Mouse (Mus musculus): ENCODE measurements around the gene Ddr1.

Gene Ddr1

GRCm38 (mm10) chr17:35689936-35690645 lies 14.3 kb downstream of the Ddr1 start:
- DNase-seq: no peak

- peak; percentile 50 for DNase-seq
Measured at GRCm38 (mm10) chr17:35688347-35689175, 15.9 kb downstream of the Ddr1 start.

- no peak for DNase-seq
Measured at GRCm38 (mm10) chr17:35685061-35685460, 19.4 kb downstream of the Ddr1 start.

- no peak for DNase-seq
Measured at GRCm38 (mm10) chr17:35681986-35682385, 22.4 kb downstream of the Ddr1 start.

- no peak for DNase-seq
Measured at GRCm38 (mm10) chr17:35680591-35680990, 23.8 kb downstream of the Ddr1 start.

GRCm38 (mm10) chr17:35673416-35674035 lies 30.9 kb downstream of the Ddr1 start, which contains the start of gene Gtf2h4:
TSS of gene Gtf2h4 (minus strand) at chr17:35673739.
- DNase-seq: peak; percentile 90

- DNase-seq: peak; percentile 54
Measured at GRCm38 (mm10) chr17:35672527-35672926, 31.9 kb downstream of the Ddr1 start.

- peak; percentile 80 for DNase-seq
Measured at GRCm38 (mm10) chr17:35671846-35672245, 32.6 kb downstream of the Ddr1 start.

- peak; percentile 51 for DNase-seq
Measured at GRCm38 (mm10) chr17:35669731-35670130, 34.7 kb downstream of the Ddr1 start.

GRCm38 (mm10) chr17:35667334-35668065 lies 36.9 kb downstream of the Ddr1 start, which contains the start of gene Vars2:
TSS of gene Vars2 (minus strand) at chr17:35667592.
- DNase-seq: peak; percentile 98

GRCm38 (mm10) chr17:35666851-35667256 lies 37.6 kb downstream of the Ddr1 start:
- no peak for DNase-seq

- DNase-seq: peak; percentile 64
Measured at GRCm38 (mm10) chr17:35665957-35666515, 38.4 kb downstream of the Ddr1 start.

- DNase-seq: no peak
Measured at GRCm38 (mm10) chr17:35653086-35653485, 51.3 kb downstream of the Ddr1 start.

GRCm38 (mm10) chr17:35649429-35649828 lies 55.0 kb downstream of the Ddr1 start:
- no peak for DNase-seq

GRCm38 (mm10) chr17:35643609-35644236 lies 60.7 kb downstream of the Ddr1 start, which contains the start of gene Mucl3:
TSS of gene Mucl3 (minus strand) at chr17:35643695.
- no peak for DNase-seq

- DNase-seq: no peak
Measured at GRCm38 (mm10) chr17:35639352-35639751, 65.1 kb downstream of the Ddr1 start.

- DNase-seq: peak; percentile 66
Measured at GRCm38 (mm10) chr17:35638475-35639190, 65.8 kb downstream of the Ddr1 start.

- DNase-seq: peak; percentile 28
Measured at GRCm38 (mm10) chr17:35636363-35636762, 68.1 kb downstream of the Ddr1 start.

GRCm38 (mm10) chr17:35635699-35636111 lies 68.7 kb downstream of the Ddr1 start:
- peak; percentile 73 for DNase-seq

GRCm38 (mm10) chr17:35635202-35635601 lies 69.2 kb downstream of the Ddr1 start:
- DNase-seq: no peak

GRCm38 (mm10) chr17:35633992-35634391 lies 70.4 kb downstream of the Ddr1 start:
- peak; percentile 24 for DNase-seq

All from thymus, postnatal 25 days (tissue).